Mouse (Mus musculus): ENCODE results near the gene Zfp617. TPM values are rescaled to one million over a fixed set of nuclear protein-coding genes. Genes with fewer than 3 reads are reported as not detected.

The Zfp617 gene
- polyA plus RNA-seq, 1 experiment from 2014 or later: 36.0 TPM

Other genes with a start within 250 kb of the Zfp617 start
- gene Unc13a, start 236.9 kb upstream of the Zfp617 start, polyA plus RNA-seq (2015; fragmentation: Nextera tagmentation; extraction: Ambion mirVana): 26.9 and 27.4 TPM in 2 replicates
- gene Jak3, start 232.3 kb upstream of the Zfp617 start, polyA plus RNA-seq (2015; fragmentation: Nextera tagmentation; extraction: Ambion mirVana): 5.2 and 5.8 TPM in 2 replicates
- gene Insl3, start 219.4 kb upstream of the Zfp617 start, polyA plus RNA-seq (2015; fragmentation: Nextera tagmentation; extraction: Ambion mirVana): 0.37 and 1.5 TPM in 2 replicates
- gene B3gnt3, start 206.8 kb upstream of the Zfp617 start, polyA plus RNA-seq (2015; fragmentation: Nextera tagmentation; extraction: Ambion mirVana): 0.27 and 0.36 TPM in 2 replicates
- gene Fcho1, start 182.9 kb upstream of the Zfp617 start, polyA plus RNA-seq (2015; fragmentation: Nextera tagmentation; extraction: Ambion mirVana): 96.0 and 102 TPM in 2 replicates
- 9.3 and 9.6 TPM in 2 replicates for gene Zfp709, start 26.6 kb upstream of the Zfp617 start, polyA plus RNA-seq (2015; fragmentation: Nextera tagmentation; extraction: Ambion mirVana)
- 21.1 and 21.8 TPM in 2 replicates for gene Zfp882, start within 50 bp of the Zfp617 start, polyA plus RNA-seq (2015; fragmentation: Nextera tagmentation; extraction: Ambion mirVana)
- 16.3 and 17.4 TPM in 2 replicates for gene Zfp961, start 42.4 kb downstream of the Zfp617 start, polyA plus RNA-seq (2015; fragmentation: Nextera tagmentation; extraction: Ambion mirVana)
- gene Cyp4f18, start 101.0 kb downstream of the Zfp617 start, polyA plus RNA-seq (2015; fragmentation: Nextera tagmentation; extraction: Ambion mirVana): 0.96 and 0.98 TPM in 2 replicates
- not detected in 2 replicates for gene Olfr372, start 132.6 kb downstream of the Zfp617 start, polyA plus RNA-seq (2015; fragmentation: Nextera tagmentation; extraction: Ambion mirVana)
- gene Olfr373, start 174.5 kb downstream of the Zfp617 start, polyA plus RNA-seq (2015; fragmentation: Nextera tagmentation; extraction: Ambion mirVana): not detected in 2 replicates
- gene Olfr374, start 198.4 kb downstream of the Zfp617 start, polyA plus RNA-seq (2015; fragmentation: Nextera tagmentation; extraction: Ambion mirVana): 0.06 TPM in 1 of 2 replicates, not detected in the other
- 172 and 176 TPM in 2 replicates for gene Tpm4, start 226.3 kb downstream of the Zfp617 start, polyA plus RNA-seq (2015; fragmentation: Nextera tagmentation; extraction: Ambion mirVana)

Data from midbrain, embryonic 15.5 days (tissue).